Comparison of ENCODE assay signal across 10 mouse cellular contexts in the genomic region with DNA sequence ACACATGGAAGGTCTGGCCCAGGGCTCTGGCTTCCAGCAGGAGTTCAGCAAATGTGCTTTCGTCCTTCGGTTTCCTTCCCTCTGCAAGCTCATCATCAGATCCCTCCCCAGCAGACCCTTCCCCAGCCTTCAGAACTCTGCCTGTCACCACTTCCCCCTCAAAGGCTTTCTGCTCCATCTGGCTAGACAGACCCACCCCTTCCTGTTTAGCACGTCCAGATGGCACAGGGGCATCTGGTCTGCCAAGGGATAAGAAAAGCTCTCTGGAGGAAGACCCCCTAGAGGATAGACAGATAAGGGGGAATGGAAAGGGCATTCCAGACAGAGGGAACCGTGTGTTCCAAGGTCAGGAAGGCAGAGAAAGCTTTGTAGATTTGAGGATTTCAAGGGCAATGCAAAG. TPM values are rescaled to one million over a fixed set of nuclear protein-coding genes. Genes with fewer than 3 reads are reported as not detected.
A peak's percentile ranks its signal among the peaks of the same experiment; 100 is the strongest.
DNase-seq lines count a peak whose midpoint lies in the region; ATAC-seq and TF ChIP-seq lines count a peak whose summit lies in the region.
"Had no signal": no experiment of that assay in that cellular context is flagged by ENCODE, and none has a peak within 500 bp of the region (broad histone marks: within the 10 kb centered on the region; RNA-seq: fewer than 3 reads in every experiment).

No protein-coding gene starts in this region.

- 17% methylated on average over 4 of the region's 4 CpGs for WGBS in heart, adult 2 months
- 27% methylated on average over 4 of the region's 4 CpGs for WGBS in embryonic facial prominence, embryonic 13.5 days
- whole genome bisulfite sequencing in hindbrain, embryonic 13.5 days = 28% methylated on average over 4 of the region's 4 CpGs

- no peak overlapping the region; the same call in 1 of the 2 replicates for H3K4me2 ChIP-seq in embryonic facial prominence, embryonic 13.5 days
- no peak overlapping the region for H3K4me2 ChIP-seq in hindbrain, embryonic 13.5 days
- H3K4me2 ChIP-seq: limb, embryonic 15.5 days had no signal

- no peak for TF ChIP-seq CTCF in heart, adult 2 months (IDR thresholded peaks at IDR 0.05)
- no peak for TF ChIP-seq CTCF in E14TG2a.4 (conservative IDR thresholded peaks at IDR 0.05; ENCODE audit: low read length)

- H3K79me2 ChIP-seq in heart, adult 2 months (replicated peaks; ENCODE audit: control insufficient read depth, insufficient read depth, low read length) = no peaks in the 10 kb centered on the region

- H3K27me3 ChIP-seq in heart, adult 2 months (ENCODE audit: control insufficient read depth, insufficient read depth, low read length) = no peaks in the 10 kb centered on the region
- no peaks in the 10 kb centered on the region for H3K27me3 ChIP-seq in E14TG2a.4 (ENCODE audit: insufficient read depth, low read length)
- H3K27me3 ChIP-seq in embryonic facial prominence, embryonic 13.5 days = no peaks in the 10 kb centered on the region
- no peaks in the 10 kb centered on the region for H3K27me3 ChIP-seq in hindbrain, embryonic 13.5 days
- H3K27me3 ChIP-seq: limb, embryonic 15.5 days had no signal

- no peak for TF ChIP-seq EP300 in heart, adult 2 months (IDR thresholded peaks at IDR 0.05; ENCODE audit: insufficient read depth, low read depth, low read length)

- peak overlapping the region; percentile 25 for H3K4me3 ChIP-seq in heart, adult 2 months
- 0 out of 2 replicates have a peak overlapping the region, but pooled peaks have one; percentile 14 for H3K4me3 ChIP-seq in E14TG2a.4 (replicated peaks; ENCODE audit: low read length)
- no peak overlapping the region for H3K4me3 ChIP-seq in embryonic facial prominence, embryonic 13.5 days
- H3K4me3 ChIP-seq in hindbrain, embryonic 13.5 days = no peak overlapping the region
- H3K4me3 ChIP-seq: erythroblast, embryonic 14.5 days; limb, embryonic 15.5 days had no signal

- DNase-seq in heart, adult 2 months = no peak
- no peak for DNase-seq in heart, adult 8-10 months (ENCODE audit: low spot score)
- no peak for DNase-seq in urinary bladder, adult 18-20 months (ENCODE audit: low spot score in 2 of 2)
- no peak for DNase-seq in right cerebral cortex, adult 2 months (ENCODE audit: low spot score in 2 of 2)
- no peak for DNase-seq in kidney, postnatal 36 days

- no peak for ATAC-seq in embryonic facial prominence, embryonic 13.5 days (ENCODE audit: insufficient number of reproducible peaks, insufficient read depth, low FRiP score, low TSS enrichment, low read depth)
- ATAC-seq in hindbrain, embryonic 13.5 days (ENCODE audit: low FRiP score) = no peak; the same call in 1 of the 2 replicates

- peak overlapping the region; percentile 24 for H3K9ac ChIP-seq in heart, adult 2 months (ENCODE audit: low read depth, low read length)
- H3K9ac ChIP-seq in embryonic facial prominence, embryonic 13.5 days = 0 out of 2 replicates have a peak overlapping the region, but pooled peaks have one; percentile 21
- no peak overlapping the region for H3K9ac ChIP-seq in hindbrain, embryonic 13.5 days
- H3K9ac ChIP-seq: limb, embryonic 15.5 days had no signal

- intact Hi-C loops in heart, adult 2 months (cut with DNase I) = no loop called here

- H3K4me1 ChIP-seq in heart, adult 2 months (ENCODE audit: control insufficient read depth, insufficient read depth, low read length) = peaks cover 26% of the 10 kb centered on the region
- H3K4me1 ChIP-seq in E14TG2a.4 (replicated peaks; ENCODE audit: low read depth, low read length) = peaks cover 96% of the 10 kb centered on the region
- H3K4me1 ChIP-seq in embryonic facial prominence, embryonic 13.5 days = peaks cover 74% of the 10 kb centered on the region
- peaks cover 75% of the 10 kb centered on the region for H3K4me1 ChIP-seq in hindbrain, embryonic 13.5 days (replicated peaks)

- TF ChIP-seq POLR2A in heart, adult 2 months (IDR thresholded peaks at IDR 0.05; ENCODE audit: insufficient read depth, low read depth, low read length) = no peak

- H3K9me3 ChIP-seq in E14TG2a.4 (ENCODE audit: low read length) = no peaks in the 10 kb centered on the region
- no peaks in the 10 kb centered on the region for H3K9me3 ChIP-seq in embryonic facial prominence, embryonic 13.5 days
- H3K9me3 ChIP-seq in hindbrain, embryonic 13.5 days = no peaks in the 10 kb centered on the region
- H3K9me3 ChIP-seq: limb, embryonic 15.5 days had no signal

- H3K27ac ChIP-seq in heart, adult 2 months = peak overlapping the region; percentile 64
- H3K27ac ChIP-seq in embryonic facial prominence, embryonic 13.5 days = no peak overlapping the region
- 0 out of 2 replicates have a peak overlapping the region, but pooled peaks have one; percentile 24 for H3K27ac ChIP-seq in hindbrain, embryonic 13.5 days

- H3K36me3 ChIP-seq in heart, adult 2 months (ENCODE audit: control insufficient read depth, insufficient read depth, low read length) = peaks cover 10% of the 10 kb centered on the region
- H3K36me3 ChIP-seq in E14TG2a.4 (ENCODE audit: insufficient read depth, low read length) = no peaks in the 10 kb centered on the region
- 0 out of 2 replicates have a peak, but pooled peaks cover 9% of the 10 kb centered on the region for H3K36me3 ChIP-seq in embryonic facial prominence, embryonic 13.5 days
- peaks cover 5% of the 10 kb centered on the region; the same call in 1 of the 2 replicates for H3K36me3 ChIP-seq in hindbrain, embryonic 13.5 days

RNA-seq across cellular contexts. Expression of gene Nuak1, which starts 53.1 kb away (rescaled TPM):
- total RNA-seq in heart, adult 2 months (2021) = 10 to 100 TPM; 27.0 to 29.0 TPM
- 15.3 and 32.0 TPM in 2 replicates for polyA plus RNA-seq in heart, adult 2 months (2012; rRNA removed)
- total RNA-seq in heart, adult 8-10 months (2022) = 10 to 100 TPM; 23.9 to 43.8 (median 34.0) TPM
- polyA plus RNA-seq in embryonic facial prominence, embryonic 13.5 days (2015; fragmentation: Nextera tagmentation; extraction: Ambion mirVana) = 2.9 and 3.0 TPM in 2 replicates
- polyA plus RNA-seq in hindbrain, embryonic 13.5 days (2015; fragmentation: Nextera tagmentation; extraction: Ambion mirVana) = 4.6 and 4.8 TPM in 2 replicates

Comparison
In these comparisons a context has a peak if more than half of its experiments do, and no peak if none do; other contexts are left out.
1. H3K4me3 ChIP-seq: peak in heart, adult 2 months (single experiment) and E14TG2a.4 (single experiment); none in embryonic facial prominence, embryonic 13.5 days (single experiment) and hindbrain, embryonic 13.5 days (single experiment).